ENCODE assay signal across 24 mouse cellular contexts in genomic region chrX:163987718-163988374, GRCm38 (mm10). TPM values are rescaled to one million over a fixed set of nuclear protein-coding genes. Genes with fewer than 3 reads are reported as not detected.
DNase-seq lines count a peak whose midpoint lies in the region; ATAC-seq lines count a peak whose summit lies in the region.
"Had no signal": no experiment of that assay in that cellular context is flagged by ENCODE, and none has a peak within 500 bp of the region (broad histone marks: within the 10 kb centered on the region; RNA-seq: fewer than 3 reads in every experiment).

No protein-coding gene starts in this region.

- no peak overlapping the region for H3K4me3 ChIP-seq in hindbrain, embryonic 16.5 days (ENCODE audit: low read length)
- no peak overlapping the region for H3K4me3 ChIP-seq in hindbrain, embryonic 12.5 days
- no peak overlapping the region for H3K4me3 ChIP-seq in forebrain, embryonic 14.5 days (ENCODE audit: low read depth, low read length)
- H3K4me3 ChIP-seq: layer of hippocampus, adult 2 months; limb, embryonic 13.5 days; liver, embryonic 13.5 days; midbrain, embryonic 13.5 days; neural tube, embryonic 15.5 days had no signal

- no peak overlapping the region for H3K9ac ChIP-seq in hindbrain, embryonic 16.5 days (ENCODE audit: low read depth, low read length)
- no peak overlapping the region for H3K9ac ChIP-seq in hindbrain, embryonic 12.5 days
- no peak overlapping the region for H3K9ac ChIP-seq in forebrain, embryonic 14.5 days (ENCODE audit: low read length)
- H3K9ac ChIP-seq: limb, embryonic 13.5 days; liver, embryonic 13.5 days; midbrain, embryonic 13.5 days; neural tube, embryonic 15.5 days had no signal

- no peak overlapping the region for H3K4me2 ChIP-seq in hindbrain, embryonic 16.5 days (ENCODE audit: low read length)
- H3K4me2 ChIP-seq in hindbrain, embryonic 12.5 days (replicated peaks), result no peak overlapping the region
- no peak overlapping the region for H3K4me2 ChIP-seq in forebrain, embryonic 14.5 days (ENCODE audit: low read length)
- H3K4me2 ChIP-seq: heart, embryonic 11.5 days; limb, embryonic 13.5 days; liver, embryonic 13.5 days; midbrain, embryonic 13.5 days; neural tube, embryonic 15.5 days had no signal

- no peaks in the 10 kb centered on the region for H3K27me3 ChIP-seq in hindbrain, embryonic 16.5 days (replicated peaks; ENCODE audit: control insufficient read depth, insufficient read depth, low read length)
- H3K27me3 ChIP-seq in hindbrain, embryonic 12.5 days, result no peaks in the 10 kb centered on the region; the same call in 1 of the 2 replicates
- H3K27me3 ChIP-seq in forebrain, embryonic 14.5 days (replicated peaks; ENCODE audit: control insufficient read depth, insufficient read depth, low read length), result no peaks in the 10 kb centered on the region
- H3K27me3 ChIP-seq: liver, embryonic 13.5 days; neural tube, embryonic 15.5 days had no signal

- H3K27ac ChIP-seq in hindbrain, embryonic 16.5 days (ENCODE audit: low read depth, low read length), result no peak overlapping the region
- no peak overlapping the region for H3K27ac ChIP-seq in hindbrain, embryonic 12.5 days
- no peak overlapping the region for H3K27ac ChIP-seq in forebrain, embryonic 14.5 days (ENCODE audit: low read depth, low read length)
- H3K27ac ChIP-seq: kidney, postnatal 0 days; layer of hippocampus, adult 2 months; limb, embryonic 13.5 days; liver, embryonic 13.5 days; midbrain, embryonic 13.5 days; neural tube, embryonic 15.5 days had no signal

- no peaks in the 10 kb centered on the region for H3K9me3 ChIP-seq in hindbrain, embryonic 16.5 days (ENCODE audit: control insufficient read depth, low read length)
- H3K9me3 ChIP-seq in hindbrain, embryonic 12.5 days (replicated peaks), result no peaks in the 10 kb centered on the region
- H3K9me3 ChIP-seq in forebrain, embryonic 14.5 days (replicated peaks; ENCODE audit: control insufficient read depth, low read length), result no peaks in the 10 kb centered on the region
- H3K9me3 ChIP-seq: limb, embryonic 13.5 days; liver, embryonic 13.5 days; midbrain, embryonic 13.5 days; neural tube, embryonic 15.5 days had no signal

- WGBS in hindbrain, embryonic 16.5 days, result 33% methylated on average over 3 of the region's 3 CpGs
- WGBS in hindbrain, embryonic 12.5 days, result 59% methylated on average over 3 of the region's 3 CpGs
- WGBS in forebrain, embryonic 14.5 days, result 35% methylated on average over 3 of the region's 3 CpGs

- ATAC-seq in hindbrain, embryonic 16.5 days, result 0 out of 2 replicates have a peak, but pooled peaks have one; percentile 42
- ATAC-seq in hindbrain, embryonic 12.5 days (ENCODE audit: low FRiP score), result no peak
- ATAC-seq in forebrain, embryonic 14.5 days, result peak; percentile 79
- ATAC-seq in megakaryocyte progenitor cell, adult 5-6 weeks (replicated peaks; ENCODE audit: poor library complexity), result peak; percentile 64
- ATAC-seq: midbrain, embryonic 13.5 days had no signal

- H3K36me3 ChIP-seq in hindbrain, embryonic 16.5 days (ENCODE audit: control insufficient read depth, insufficient read depth, low read length), result no peaks in the 10 kb centered on the region
- no peaks in the 10 kb centered on the region for H3K36me3 ChIP-seq in hindbrain, embryonic 12.5 days
- H3K36me3 ChIP-seq in forebrain, embryonic 14.5 days (ENCODE audit: control insufficient read depth, insufficient read depth, low read length), result no peaks in the 10 kb centered on the region
- H3K36me3 ChIP-seq: limb, embryonic 13.5 days; liver, embryonic 13.5 days; midbrain, embryonic 13.5 days; neural tube, embryonic 15.5 days had no signal

- peak; percentile 28 for DNase-seq in Muller cell, postnatal 12 days (ENCODE audit: inconsistent ontology term)
- peak; percentile 67 for DNase-seq in forebrain, embryonic 14.5 days (ENCODE audit: low spot score)
- DNase-seq in MN1 (ENCODE audit: low spot score), result no peak
- no peak for DNase-seq in adrenal gland, postnatal 25 days
- DNase-seq: adrenal gland, postnatal 14 days; embryo, embryonic 11 days; heart, adult 11 months; heart, postnatal 10 days; kidney, adult 2 months; liver, embryonic 13.5 days; lung, adult 2 months; lung, postnatal 14 days; right cerebral cortex, adult 18-20 months; right cerebral cortex, postnatal 4 days; thymus, postnatal 14 days had no signal

- H3K4me1 ChIP-seq in hindbrain, embryonic 16.5 days (ENCODE audit: control insufficient read depth, insufficient read depth, low read depth, low read length), result no peaks in the 10 kb centered on the region
- no peaks in the 10 kb centered on the region for H3K4me1 ChIP-seq in hindbrain, embryonic 12.5 days
- no peaks in the 10 kb centered on the region for H3K4me1 ChIP-seq in forebrain, embryonic 14.5 days (ENCODE audit: control insufficient read depth, insufficient read depth, low read length)
- H3K4me1 ChIP-seq: limb, embryonic 13.5 days; liver, embryonic 13.5 days; midbrain, embryonic 13.5 days; neural tube, embryonic 15.5 days had no signal

RNA-seq across cellular contexts. Expression of gene Zrsr2, which starts 29.4 kb away (rescaled TPM):
- 55.6 and 60.1 TPM in 2 replicates for polyA plus RNA-seq in hindbrain, embryonic 16.5 days (2015; fragmentation: Nextera tagmentation; extraction: Ambion mirVana)
- 72.2 and 72.6 TPM in 2 replicates for polyA plus RNA-seq in hindbrain, embryonic 12.5 days (2016; fragmentation: Nextera tagmentation; extraction: Ambion mirVana)
- polyA plus RNA-seq in forebrain, embryonic 14.5 days (2014; fragmentation: Nextera tagmentation; extraction: Ambion mirVana), result 42.3 and 43.8 TPM in 2 replicates
- 28.1 and 31.8 TPM in 2 replicates for total RNA-seq in megakaryocyte progenitor cell, adult 5-6 weeks (2015)
- 35.2 and 76.8 TPM in 2 replicates for total RNA-seq in megakaryocyte progenitor cell, adult 5-6 weeks (2017)
- 26.7 and 36.2 TPM in 2 replicates for total RNA-seq in adrenal gland, postnatal 25 days (2021)

RNA-seq across cellular contexts. Expression of gene Car5b, which starts 40.0 kb away (rescaled TPM):
- polyA plus RNA-seq in hindbrain, embryonic 16.5 days (2015; fragmentation: Nextera tagmentation; extraction: Ambion mirVana), result 0.96 and 1.2 TPM in 2 replicates
- polyA plus RNA-seq in hindbrain, embryonic 12.5 days (2016; fragmentation: Nextera tagmentation; extraction: Ambion mirVana), result 0.27 TPM in 2 replicates
- polyA plus RNA-seq in forebrain, embryonic 14.5 days (2014; fragmentation: Nextera tagmentation; extraction: Ambion mirVana), result 0.22 and 0.34 TPM in 2 replicates
- 0.30 TPM in 1 of 2 replicates, not detected in the other for total RNA-seq in megakaryocyte progenitor cell, adult 5-6 weeks (2015)
- 0.21 and 0.24 TPM in 2 replicates for total RNA-seq in megakaryocyte progenitor cell, adult 5-6 weeks (2017)
- total RNA-seq in adrenal gland, postnatal 25 days (2021), result 7.8 and 7.9 TPM in 2 replicates

Comparison
In these comparisons a context has a peak if more than half of its experiments do, and no peak if none do; other contexts are left out.
1. DNase-seq: peak in Muller cell, postnatal 12 days (single experiment) and forebrain, embryonic 14.5 days (single experiment); none in MN1 (single experiment) and adrenal gland, postnatal 25 days (single experiment).